Mouse (Mus musculus): ENCODE data around the gene Zfp334. TPM values are rescaled to one million over a fixed set of nuclear protein-coding genes. Genes with fewer than 3 reads are reported as not detected.

Gene Zfp334
- 12.3 and 13.4 TPM in 2 replicates for polyA plus RNA-seq (2015; fragmentation: Nextera tagmentation; extraction: Ambion mirVana)

GRCm38 (mm10) chr2:165387844-165388495 lies at the start of gene Zfp334:
TSS of gene Zfp334 (minus strand) at chr2:165388259.
- H3K36me3 ChIP-seq (ENCODE audit: control insufficient read depth, insufficient read depth) = peaks cover 27% of the 10 kb centered on the region
- H3K27ac ChIP-seq (ENCODE audit: low read length) = peak within 1 kb of the TSS; percentile 95
- peak within 1 kb of the TSS; percentile 98 for H3K9ac ChIP-seq (replicated peaks; ENCODE audit: low read depth, low read length)
- WGBS = under 1% methylated on average over 40 of the region's 40 CpGs
- no peaks in the 10 kb centered on the region for H3K9me3 ChIP-seq (ENCODE audit: control insufficient read depth, low read length)
- H3K27me3 ChIP-seq (replicated peaks; ENCODE audit: control insufficient read depth, insufficient read depth, low read length) = no peaks in the 10 kb centered on the region
- peak within 1 kb of the TSS; percentile 96 for H3K4me3 ChIP-seq (replicated peaks; ENCODE audit: low read length)
- ATAC-seq = peak; percentile 95
- peak within 1 kb of the TSS; percentile 87 for H3K4me2 ChIP-seq (ENCODE audit: low read length)
- peaks cover 13% of the 10 kb centered on the region for H3K4me1 ChIP-seq (replicated peaks; ENCODE audit: control insufficient read depth, insufficient read depth, low read length)

GRCm38 (mm10) chr2:165428694-165429093 lies 40.6 kb upstream of the Zfp334 start:
- Histone ChIP-seq H3K27me3 (replicated peaks; ENCODE audit: control insufficient read depth, insufficient read depth, low read length) (no peaks in the 10 kb centered on the region), H3K4me1 (replicated peaks; ENCODE audit: control insufficient read depth, insufficient read depth, low read length) (no peaks in the 10 kb centered on the region), H3K9ac (replicated peaks; ENCODE audit: low read depth, low read length) (no peak overlapping the region), H3K4me3 (replicated peaks; ENCODE audit: low read length) (no peak overlapping the region), H3K36me3 (ENCODE audit: control insufficient read depth, insufficient read depth) (no peaks in the 10 kb centered on the region), H3K27ac (ENCODE audit: low read length) (no peak overlapping the region), H3K4me2 (ENCODE audit: low read length) (no peak overlapping the region), H3K9me3 (ENCODE audit: control insufficient read depth, low read length) (no peaks in the 10 kb centered on the region)
- WGBS = 76% methylated on average over 7 of the region's 7 CpGs
- ATAC-seq = no peak

DNA sequence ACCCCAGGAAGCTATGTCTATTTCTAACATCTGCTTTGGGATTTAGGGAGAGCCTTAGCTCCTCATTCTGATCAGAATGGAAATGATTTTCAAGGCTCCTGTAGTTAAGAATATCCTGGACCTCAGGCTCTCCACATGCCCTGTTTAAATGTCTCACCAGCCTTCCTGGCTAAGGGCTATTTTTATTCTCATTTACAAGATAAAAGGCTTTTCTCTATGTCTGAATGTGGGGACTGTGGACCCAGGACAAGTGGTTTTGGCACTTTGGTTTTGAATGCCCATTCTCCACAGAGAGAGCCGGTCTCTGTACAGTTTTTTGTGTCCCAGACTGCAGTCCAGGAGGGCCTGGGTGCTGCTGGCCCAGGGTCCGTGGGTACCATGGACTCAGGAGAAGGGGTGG lies 32.1 kb upstream of the Zfp334 start:
- H3K9me3 ChIP-seq (ENCODE audit: control insufficient read depth, low read length) = no peaks in the 10 kb centered on the region
- peaks cover 23% of the 10 kb centered on the region for H3K4me1 ChIP-seq (replicated peaks; ENCODE audit: control insufficient read depth, insufficient read depth, low read length)
- H3K27me3 ChIP-seq (replicated peaks; ENCODE audit: control insufficient read depth, insufficient read depth, low read length) = no peaks in the 10 kb centered on the region
- ATAC-seq = peak; percentile 64
- no peak overlapping the region for H3K4me2 ChIP-seq (ENCODE audit: low read length)
- 26% methylated on average over 2 of the region's 2 CpGs for WGBS
- H3K4me3 ChIP-seq (replicated peaks; ENCODE audit: low read length) = no peak overlapping the region
- H3K27ac ChIP-seq (ENCODE audit: low read length) = peak overlapping the region; percentile 82
- no peak overlapping the region for H3K9ac ChIP-seq (replicated peaks; ENCODE audit: low read depth, low read length)
- no peaks in the 10 kb centered on the region for H3K36me3 ChIP-seq (ENCODE audit: control insufficient read depth, insufficient read depth)

- H3K27me3 ChIP-seq (replicated peaks; ENCODE audit: control insufficient read depth, insufficient read depth, low read length) = no peaks in the 10 kb centered on the region
- H3K36me3 ChIP-seq (ENCODE audit: control insufficient read depth, insufficient read depth) = no peaks in the 10 kb centered on the region
- peaks cover 23% of the 10 kb centered on the region for H3K4me1 ChIP-seq (replicated peaks; ENCODE audit: control insufficient read depth, insufficient read depth, low read length)
- H3K4me2 ChIP-seq (ENCODE audit: low read length) = no peak overlapping the region
- no peak overlapping the region for H3K4me3 ChIP-seq (replicated peaks; ENCODE audit: low read length)
- peak overlapping the region; percentile 82 for H3K27ac ChIP-seq (ENCODE audit: low read length)
- ATAC-seq = peak; percentile 75
- H3K9me3 ChIP-seq (ENCODE audit: control insufficient read depth, low read length) = no peaks in the 10 kb centered on the region
- WGBS = 30% methylated on average over 4 of the region's 4 CpGs
- H3K9ac ChIP-seq (replicated peaks; ENCODE audit: low read depth, low read length) = no peak overlapping the region
These were observed 31.6 kb upstream of the Zfp334 start for GRCm38 (mm10) chr2:165419670-165420111.

GRCm38 (mm10) chr2:165418577-165418976 lies 30.5 kb upstream of the Zfp334 start:
- WGBS = 84% methylated on average over 2 of the region's 2 CpGs
- Histone ChIP-seq H3K4me3 (replicated peaks; ENCODE audit: low read length) (no peak overlapping the region), H3K27me3 (replicated peaks; ENCODE audit: control insufficient read depth, insufficient read depth, low read length) (no peaks in the 10 kb centered on the region), H3K9ac (replicated peaks; ENCODE audit: low read depth, low read length) (no peak overlapping the region), H3K4me2 (ENCODE audit: low read length) (no peak overlapping the region), H3K4me1 (replicated peaks; ENCODE audit: control insufficient read depth, insufficient read depth, low read length) (peaks cover 23% of the 10 kb centered on the region), H3K9me3 (ENCODE audit: control insufficient read depth, low read length) (no peaks in the 10 kb centered on the region), H3K36me3 (ENCODE audit: control insufficient read depth, insufficient read depth) (no peaks in the 10 kb centered on the region), H3K27ac (ENCODE audit: low read length) (no peak overlapping the region; the same call in 1 of the 2 replicates)
- no peak for ATAC-seq

- Histone ChIP-seq H3K9ac (replicated peaks; ENCODE audit: low read depth, low read length) (no peak overlapping the region; the same call in 1 of the 2 replicates), H3K27ac (ENCODE audit: low read length) (peak overlapping the region; percentile 62), H3K27me3 (replicated peaks; ENCODE audit: control insufficient read depth, insufficient read depth, low read length) (no peaks in the 10 kb centered on the region), H3K9me3 (ENCODE audit: control insufficient read depth, low read length) (no peaks in the 10 kb centered on the region), H3K4me1 (replicated peaks; ENCODE audit: control insufficient read depth, insufficient read depth, low read length) (peaks cover 23% of the 10 kb centered on the region), H3K36me3 (ENCODE audit: control insufficient read depth, insufficient read depth) (no peaks in the 10 kb centered on the region), H3K4me3 (replicated peaks; ENCODE audit: low read length) (no peak overlapping the region), H3K4me2 (ENCODE audit: low read length) (no peak overlapping the region)
- WGBS = 19% methylated on average over 7 of the region's 7 CpGs
- ATAC-seq = peak; percentile 67
These were observed 29.2 kb upstream of the Zfp334 start for GRCm38 (mm10) chr2:165417291-165417690.

- H3K9ac ChIP-seq (replicated peaks; ENCODE audit: low read depth, low read length) = no peak overlapping the region
- no peak for ATAC-seq
- no peak overlapping the region for H3K27ac ChIP-seq (ENCODE audit: low read length)
- 51% methylated on average over 6 of the region's 6 CpGs for WGBS
- H3K36me3 ChIP-seq (ENCODE audit: control insufficient read depth, insufficient read depth) = no peaks in the 10 kb centered on the region
- no peak overlapping the region for H3K4me2 ChIP-seq (ENCODE audit: low read length)
- H3K9me3 ChIP-seq (ENCODE audit: control insufficient read depth, low read length) = no peaks in the 10 kb centered on the region
- no peaks in the 10 kb centered on the region for H3K27me3 ChIP-seq (replicated peaks; ENCODE audit: control insufficient read depth, insufficient read depth, low read length)
- peaks cover 23% of the 10 kb centered on the region for H3K4me1 ChIP-seq (replicated peaks; ENCODE audit: control insufficient read depth, insufficient read depth, low read length)
- H3K4me3 ChIP-seq (replicated peaks; ENCODE audit: low read length) = no peak overlapping the region
These were observed 27.7 kb upstream of the Zfp334 start for GRCm38 (mm10) chr2:165415795-165416194.

DNA sequence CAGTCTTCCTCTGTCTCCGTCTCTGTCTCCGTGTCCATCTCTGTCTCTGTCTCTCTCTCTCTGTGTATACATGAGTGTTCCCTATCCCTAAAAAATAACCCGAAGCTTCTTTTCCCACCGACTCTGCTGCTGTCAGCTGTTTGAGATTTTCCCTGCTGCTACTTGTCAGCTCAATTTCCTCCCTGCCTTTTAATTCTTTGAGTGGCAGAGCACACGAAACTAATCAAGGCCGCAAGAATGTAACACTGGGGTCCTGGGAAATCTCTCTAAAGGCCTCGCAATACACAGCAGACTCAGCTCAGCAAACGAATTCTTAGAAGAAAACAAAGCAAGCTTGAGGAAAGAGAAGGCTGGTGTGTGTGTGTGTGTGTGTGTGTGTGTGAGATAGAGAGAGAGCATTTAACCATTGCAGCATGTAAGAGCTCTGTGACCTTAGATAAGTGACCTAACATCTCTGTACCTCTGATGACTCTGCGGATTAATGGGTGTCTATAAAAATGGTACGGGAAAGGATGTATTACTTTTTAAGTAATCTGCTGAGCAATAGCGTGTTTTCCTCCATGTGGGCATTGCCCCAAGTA lies 27.2 kb upstream of the Zfp334 start:
- Histone ChIP-seq H3K4me1 (replicated peaks; ENCODE audit: control insufficient read depth, insufficient read depth, low read length) (peaks cover 18% of the 10 kb centered on the region), H3K36me3 (ENCODE audit: control insufficient read depth, insufficient read depth) (no peaks in the 10 kb centered on the region), H3K27me3 (replicated peaks; ENCODE audit: control insufficient read depth, insufficient read depth, low read length) (no peaks in the 10 kb centered on the region), H3K9ac (replicated peaks; ENCODE audit: low read depth, low read length) (no peak overlapping the region), H3K4me3 (replicated peaks; ENCODE audit: low read length) (no peak overlapping the region), H3K27ac (ENCODE audit: low read length) (no peak overlapping the region), H3K9me3 (ENCODE audit: control insufficient read depth, low read length) (no peaks in the 10 kb centered on the region), H3K4me2 (ENCODE audit: low read length) (no peak overlapping the region)
- WGBS = 33% methylated on average over 11 of the region's 11 CpGs
- ATAC-seq = no peak

DNA sequence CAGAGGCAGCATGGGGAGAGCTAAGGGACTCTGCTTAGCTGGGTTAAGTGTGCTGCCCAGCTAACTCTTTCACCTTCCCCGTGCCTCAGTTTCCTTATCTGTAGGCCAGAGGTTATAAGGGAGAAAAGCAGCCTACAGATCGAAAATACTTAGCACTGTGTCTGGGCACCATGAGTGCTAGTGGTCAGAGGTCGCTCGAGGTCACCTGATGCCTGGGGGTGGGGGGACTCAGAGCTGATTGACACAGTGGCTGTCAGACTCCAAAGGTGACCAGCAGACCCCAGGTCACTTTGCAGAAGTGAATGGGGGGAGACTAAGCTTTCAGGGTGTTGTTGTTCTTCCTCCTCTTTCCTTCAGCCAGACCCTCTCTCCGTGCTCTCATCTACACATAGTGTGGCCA lies 26.3 kb upstream of the Zfp334 start:
- Histone ChIP-seq H3K27ac (ENCODE audit: low read length) (no peak overlapping the region), H3K4me3 (replicated peaks; ENCODE audit: low read length) (no peak overlapping the region), H3K9ac (replicated peaks; ENCODE audit: low read depth, low read length) (no peak overlapping the region), H3K27me3 (replicated peaks; ENCODE audit: control insufficient read depth, insufficient read depth, low read length) (no peaks in the 10 kb centered on the region), H3K4me2 (ENCODE audit: low read length) (no peak overlapping the region), H3K9me3 (ENCODE audit: control insufficient read depth, low read length) (no peaks in the 10 kb centered on the region), H3K36me3 (ENCODE audit: control insufficient read depth, insufficient read depth) (no peaks in the 10 kb centered on the region), H3K4me1 (replicated peaks; ENCODE audit: control insufficient read depth, insufficient read depth, low read length) (peaks cover 12% of the 10 kb centered on the region)
- ATAC-seq = no peak
- WGBS = 77% methylated on average over 5 of the region's 5 CpGs

All from forebrain, embryonic 16.5 days (tissue).